ENCODE assay signal across 1 mouse cellular context in the genomic region with DNA sequence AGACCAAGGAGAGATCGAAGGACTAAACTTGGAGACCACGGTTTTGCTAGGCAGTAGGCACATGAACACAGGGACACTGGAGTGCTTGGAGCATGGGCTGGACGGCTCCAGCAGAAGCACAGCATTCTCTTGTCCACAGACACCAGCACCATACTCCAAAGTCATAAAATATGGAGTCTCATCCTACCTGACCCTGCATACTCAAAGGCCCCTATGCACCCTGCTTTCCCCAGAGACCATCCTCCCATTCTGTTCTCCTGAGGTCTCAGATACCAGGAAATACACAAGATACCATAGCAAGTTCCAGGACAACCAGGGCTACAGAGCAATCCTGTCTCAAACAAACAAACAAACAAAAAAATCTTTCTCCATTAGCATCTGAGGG.
TF ChIP-seq lines count a peak whose summit lies in the region.

No protein-coding gene starts in this region.

TF ChIP-seq in CH12.LX, 34 proteins besides CTCF, POLR2A, EP300 and RAD21:
- no peak for TF ChIP-seq GABPA (IDR thresholded peaks at IDR 0.05; ENCODE audit: insufficient replicate concordance, low read depth, low read length)
- TF ChIP-seq ZNF384 (IDR thresholded peaks at IDR 0.05; ENCODE audit: low read depth, low read length) = no peak
- TF ChIP-seq USF1 (IDR thresholded peaks at IDR 0.05; ENCODE audit: low read depth, low read length) = no peak
- TF ChIP-seq JUN (IDR thresholded peaks at IDR 0.05; ENCODE audit: insufficient read depth, low read depth, low read length) = no peak
- peak; percentile 57 for TF ChIP-seq SIN3A (IDR thresholded peaks at IDR 0.05; ENCODE audit: low read length)
- TF ChIP-seq ZMIZ1 (IDR thresholded peaks at IDR 0.05; ENCODE audit: low read depth, low read length) = no peak
- no peak for TF ChIP-seq E2F4 (IDR thresholded peaks at IDR 0.05; ENCODE audit: insufficient replicate concordance, low read depth, low read length)
- no peak for TF ChIP-seq JUND (conservative IDR thresholded peaks at IDR 0.05; ENCODE audit: low read depth, low read length)
- no peak for TF ChIP-seq IRF4 (IDR thresholded peaks at IDR 0.05; ENCODE audit: low read depth, low read length)
- TF ChIP-seq CHD1 (IDR thresholded peaks at IDR 0.05; ENCODE audit: low read depth, low read length) = peak; percentile 61; the same call in 1 of the 2 replicates
